Mouse (Mus musculus): ENCODE data around the gene Mapk14.

DNA sequence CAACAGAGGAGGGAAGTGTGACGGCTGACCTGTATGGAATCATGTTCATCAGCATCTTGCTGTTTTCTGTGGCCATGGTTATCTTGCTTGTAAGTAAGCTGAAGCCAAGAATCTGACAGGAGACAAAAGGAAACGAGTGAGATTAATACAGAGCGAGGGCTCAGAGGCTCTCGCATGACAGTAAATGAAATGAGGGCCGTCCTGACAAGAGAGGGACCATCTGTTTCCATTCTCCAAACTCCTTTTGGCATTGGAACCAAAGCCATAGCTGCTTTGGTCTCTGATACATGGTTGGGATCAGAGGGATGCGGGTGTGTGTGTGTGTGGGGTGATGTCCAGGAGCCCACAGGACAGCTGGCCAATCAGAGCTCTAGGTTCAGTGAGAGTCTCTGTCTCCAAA, 31.6 kb upstream of the Mapk14 start:
- TF ChIP-seq CTCF (IDR thresholded peaks at IDR 0.05 in 2 of 3, conservative IDR thresholded peaks at IDR 0.05 in 1 of 3; ENCODE audit: control insufficient read depth in 1 of 3, insufficient read depth in 1 of 3, low read depth in 2 of 3, low read length in 3 of 3, poor library complexity in 1 of 3, severe bottlenecking in 1 of 3) (no peak), MAX (IDR thresholded peaks at IDR 0.05; ENCODE audit: low read length) (no peak), EP300 (IDR thresholded peaks at IDR 0.05; ENCODE audit: low read depth in 1 of 2, low read length in 2 of 2) (no peak), ZMIZ1 (IDR thresholded peaks at IDR 0.05; ENCODE audit: low read depth, low read length) (no peak), POLR2A (IDR thresholded peaks at IDR 0.05; ENCODE audit: control insufficient read depth in 1 of 2, insufficient read depth in 1 of 2, low read depth in 1 of 2, low read length in 2 of 2, poor library complexity in 1 of 2) (no peak), ZC3H11A (IDR thresholded peaks at IDR 0.05; ENCODE audit: low read depth, low read length) (no peak)
